Mouse (Mus musculus) CH12.LX (cell line): Measurements from ENCODE around the gene Myh9. TPM values are rescaled to one million over a fixed set of nuclear protein-coding genes. Genes with fewer than 3 reads are reported as not detected.

ENCODE experiments used
- DNase-seq: peaks from one replicate; pipeline ENCODE4 v3.0.0-alpha.2; 2013; ENCODE audit errors: extremely low read depth
- H3K27ac ChIP-seq: 2 replicates; pipeline ENCODE4 v1.5.1; 2012; ENCODE audit warnings: low read depth, mild to moderate bottlenecking, control low read depth, moderate library complexity; ENCODE audit not compliant: insufficient read depth
- H3K27me3 ChIP-seq: replicated peaks from 2 replicates; pipeline ENCODE3; 2012; ENCODE audit warnings: inconsistent platforms
- H3K36me3 ChIP-seq, 2 experiments: replicated peaks in 1 of 2; 2 replicates each; pipeline versions ENCODE3 to v1.6.1; 2012; ENCODE audit warnings: inconsistent platforms in 1 of 2, low read length in 1 of 2, mild to moderate bottlenecking in 1 of 2, mixed read lengths in 1 of 2, moderate library complexity in 1 of 2; ENCODE audit not compliant: control insufficient read depth in 1 of 2, insufficient read depth in 1 of 2
- H3K4me1 ChIP-seq, 2 experiments: 2 replicates each; pipeline ENCODE4 v1.6.1; 2012; ENCODE audit warnings: inconsistent platforms in 1 of 2, moderate library complexity in 1 of 2; ENCODE audit not compliant: insufficient read depth in 2 of 2, control insufficient read depth in 1 of 2
- H3K4me2 ChIP-seq: 2 replicates; pipeline ENCODE4 v1.6.1; 2012; ENCODE audit warnings: low read depth, mild to moderate bottlenecking, control low read depth; ENCODE audit not compliant: poor library complexity, insufficient read depth, severe bottlenecking
- H3K4me3 ChIP-seq, 3 experiments: fragments of 150-350 bp in 1 of 3; sonication (generic) in 1 of 3; replicated peaks in 1 of 3; 2 replicates each; pipeline versions ENCODE3 to v1.5.1; 2011 to 2012; ENCODE audit warnings: low read depth in 2 of 3, low read length in 2 of 3, mild to moderate bottlenecking in 2 of 3, moderate library complexity in 2 of 3, control low read depth in 1 of 3, improper control_type of control experiment in 1 of 3, inconsistent platforms in 1 of 3, mixed read lengths in 1 of 3; ENCODE audit not compliant: poor library complexity in 1 of 3
- H3K79me2 ChIP-seq: replicated peaks from 2 replicates; pipeline ENCODE4 v1.6.1; 2012; ENCODE audit warnings: mild to moderate bottlenecking, moderate library complexity; ENCODE audit not compliant: control insufficient read depth, poor library complexity, insufficient read depth, severe bottlenecking; ENCODE audit errors: extremely low read depth
- H3K9ac ChIP-seq: 2 replicates; pipeline ENCODE4 v1.6.1; 2012; ENCODE audit warnings: low read depth, mild to moderate bottlenecking, control low read depth, moderate library complexity; ENCODE audit not compliant: insufficient read depth
- H3K9me3 ChIP-seq: replicated peaks from 2 replicates; pipeline ENCODE3; 2012; ENCODE audit warnings: low read length, inconsistent platforms, mixed read lengths
- CHD2 ChIP-seq: IDR thresholded peaks from 2 replicates; pipeline ENCODE4 v1.6.1; 2011; ENCODE audit warnings: low read length, improper control_type of control experiment
- E2F4 ChIP-seq: IDR thresholded peaks from 2 replicates; pipeline ENCODE4 v1.6.1; 2011; ENCODE audit warnings: low read depth, low read length, improper control_type of control experiment; ENCODE audit not compliant: insufficient replicate concordance
- ELF1 ChIP-seq: IDR thresholded peaks from 2 replicates; pipeline ENCODE4 v1.6.1; 2014; ENCODE audit warnings: low read depth, mild to moderate bottlenecking, inconsistent platforms, low read length, improper control_type of control experiment
- EP300 ChIP-seq: IDR thresholded peaks from 2 replicates; pipeline ENCODE4 v1.6.1; 2011; ENCODE audit warnings: low read length, improper control_type of control experiment
- ETS1 ChIP-seq: conservative IDR thresholded peaks from 2 replicates; pipeline ENCODE4 v1.6.1; 2012; ENCODE audit warnings: low read depth, mild to moderate bottlenecking, inconsistent platforms, low read length, improper control_type of control experiment, moderate library complexity
- GABPA ChIP-seq: IDR thresholded peaks from 2 replicates; pipeline ENCODE4 v1.6.1; 2012; ENCODE audit warnings: low read depth, low read length, improper control_type of control experiment, inconsistent platforms; ENCODE audit not compliant: insufficient replicate concordance
- HCFC1 ChIP-seq: IDR thresholded peaks from 2 replicates; pipeline ENCODE4 v1.6.1; 2012; ENCODE audit warnings: low read depth, mild to moderate bottlenecking, inconsistent platforms, low read length, improper control_type of control experiment
- IRF4 ChIP-seq: IDR thresholded peaks from 2 replicates; pipeline ENCODE4 v1.6.1; 2014; ENCODE audit warnings: low read depth, mild to moderate bottlenecking, inconsistent platforms, low read length, improper control_type of control experiment
- JUN ChIP-seq: IDR thresholded peaks from 2 replicates; pipeline ENCODE4 v1.6.1; 2011; ENCODE audit warnings: low read depth, mild to moderate bottlenecking, low read length, improper control_type of control experiment, moderate library complexity; ENCODE audit not compliant: insufficient read depth
- JUND ChIP-seq: conservative IDR thresholded peaks from 2 replicates; pipeline ENCODE4 v1.6.1; 2011; ENCODE audit warnings: low read depth, low read length, improper control_type of control experiment
- MAX ChIP-seq: IDR thresholded peaks from 2 replicates; pipeline ENCODE4 v1.6.1; 2011; ENCODE audit warnings: low read length, improper control_type of control experiment
- MEF2A ChIP-seq: IDR thresholded peaks from 2 replicates; pipeline ENCODE4 v1.6.1; 2014; ENCODE audit warnings: low read depth, mild to moderate bottlenecking, inconsistent platforms, low read length, improper control_type of control experiment, borderline replicate concordance
- MXI1 ChIP-seq: IDR thresholded peaks from 2 replicates; pipeline ENCODE4 v1.6.1; 2011; ENCODE audit warnings: mild to moderate bottlenecking, low read depth, low read length, improper control_type of control experiment
- NRF1 ChIP-seq: IDR thresholded peaks from 2 replicates; pipeline ENCODE4 v1.6.1; 2014; ENCODE audit warnings: low read depth, mild to moderate bottlenecking, inconsistent platforms, low read length, improper control_type of control experiment, moderate library complexity
- PAX5 ChIP-seq: IDR thresholded peaks from 2 replicates; pipeline ENCODE4 v1.6.1; 2012; ENCODE audit warnings: low read length, inconsistent platforms, mixed read lengths
- POLR2A ChIP-seq: IDR thresholded peaks from 2 replicates; pipeline ENCODE4 v1.6.1; 2011; ENCODE audit warnings: low read depth, mild to moderate bottlenecking, improper control_type of control experiment, low read length
- RAD21 ChIP-seq: IDR thresholded peaks from 2 replicates; pipeline ENCODE4 v1.6.1; 2011; ENCODE audit warnings: low read depth, mild to moderate bottlenecking, low read length, improper control_type of control experiment, moderate library complexity
- TBP ChIP-seq: conservative IDR thresholded peaks from 2 replicates; pipeline ENCODE4 v1.6.1; 2011; ENCODE audit warnings: low read depth, low read length, improper control_type of control experiment
- UBTF ChIP-seq: IDR thresholded peaks from 2 replicates; pipeline ENCODE4 v1.6.1; 2012; ENCODE audit warnings: low read depth, mild to moderate bottlenecking, inconsistent platforms, low read length, improper control_type of control experiment, moderate library complexity
- USF1 ChIP-seq: IDR thresholded peaks from 2 replicates; pipeline ENCODE4 v1.6.1; 2014; ENCODE audit warnings: low read depth, mild to moderate bottlenecking, inconsistent platforms, low read length, improper control_type of control experiment
- ZMIZ1 ChIP-seq: IDR thresholded peaks from 2 replicates; pipeline ENCODE4 v1.6.1; 2012; ENCODE audit warnings: low read depth, mild to moderate bottlenecking, inconsistent platforms, low read length, improper control_type of control experiment
- ZNF384 ChIP-seq: IDR thresholded peaks from 2 replicates; pipeline ENCODE4 v1.6.1; 2012; ENCODE audit warnings: low read depth, low read length, improper control_type of control experiment, inconsistent platforms
- dilution Hi-C: fragments of 300-500 bp; cut with MboI; formaldehyde crosslinking; loops from 2 replicates; pipeline ENCODE4 v1.14.3; 2020; ENCODE audit warnings: low sequenced_read_pairs; ENCODE audit not compliant: extremely low pct_unique_long_range_greater_than_20kb, extremely low pct_ligation_motif_present
- in situ Hi-C: fragments of 300-500 bp; cut with MboI; formaldehyde crosslinking; loops from 3 replicates; pipeline ENCODE4 v1.14.3; 2019; ENCODE audit warnings: low sequenced_read_pairs, low pct_ligation_motif_present, low pct_unique_long_range_greater_than_20kb, mixed read lengths
- polyA plus RNA-seq: library from polyadenylated mRNA; unstranded; fragments of >175 nt; gene quantifications from 2 replicates; pipeline ENCODE4 v1.2.1, GENCODE M21; 2012; ENCODE audit warnings: low read depth; ENCODE audit not compliant: insufficient read length
- total RNA-seq, 2 experiments: library from RNA; depleted of rRNA; stranded (reverse); fragments of 300-350 nt in 1 of 2; fragments of >200 nt in 1 of 2; gene quantifications; 2 replicates each; pipeline ENCODE4 v1.2.3; 2012 to 2014

The Myh9 gene
- total and polyA plus RNA-seq, 3 experiments: 43.8 to 165 (median 146) TPM

GRCm38 (mm10) chr15:77804460-77804859, 37.5 kb downstream of the Myh9 start:
- no peak overlapping the region for H3K9ac ChIP-seq
- TF ChIP-seq USF1: no peak
- TF ChIP-seq HCFC1: no peak
- TF ChIP-seq E2F4: no peak
- no peak for TF ChIP-seq NRF1
- TF ChIP-seq MEF2A: no peak
- TF ChIP-seq, all 38 proteins: peak for 0
- in situ Hi-C loops: no loop called here
- peaks cover 50 to 99% of the 10 kb centered on the region in 2 experiments for H3K4me1 ChIP-seq
- H3K4me3 ChIP-seq: no peak overlapping the region
- dilution Hi-C loops: no loop called here
- H3K9me3 ChIP-seq: no peaks in the 10 kb centered on the region
- H3K27ac ChIP-seq: no peak overlapping the region
- peaks cover 74% of the 10 kb centered on the region for H3K79me2 ChIP-seq
- H3K36me3 ChIP-seq: peaks cover 80 to 89% of the 10 kb centered on the region in 2 experiments
- DNase-seq: no peak
- no peak overlapping the region for H3K4me2 ChIP-seq
- no peaks in the 10 kb centered on the region for H3K27me3 ChIP-seq

- Histone ChIP-seq H3K27me3 (no peaks in the 10 kb centered on the region), H3K9ac (no peak overlapping the region), H3K4me2 (no peak overlapping the region), H3K4me3 (no peak overlapping the region), H3K4me1 (peaks cover 57 to 99% of the 10 kb centered on the region in 2 experiments), H3K79me2 (peaks cover 73% of the 10 kb centered on the region), H3K9me3 (no peaks in the 10 kb centered on the region), H3K27ac (0 out of 2 replicates have a peak overlapping the region, but pooled peaks have one; percentile 8), H3K36me3 (peaks cover 73 to 89% of the 10 kb centered on the region in 2 experiments)
- no peak for DNase-seq
- TF ChIP-seq EP300 (no peak), JUN (no peak), ZNF384 (no peak), MAX (no peak), NRF1 (no peak), CHD2 (no peak), ZMIZ1 (no peak), USF1 (no peak), E2F4 (no peak), UBTF (no peak), RAD21 (no peak), PAX5 (no peak), JUND (no peak), ETS1 (no peak), IRF4 (no peak), POLR2A (no peak), TBP (no peak), MXI1 (no peak), ELF1 (no peak), GABPA (no peak)
- dilution Hi-C loops (no loop called here), in situ Hi-C loops (no loop called here)
Measured at GRCm38 (mm10) chr15:77803747-77804146, 38.2 kb downstream of the Myh9 start.
